Mouse (Mus musculus) stomach, embryonic 14.5 days (tissue): ENCODE measurements around the gene Gba. TPM values are rescaled to one million over a fixed set of nuclear protein-coding genes. Genes with fewer than 3 reads are reported as not detected.

Source experiments
- ATAC-seq: fragments of 200-750 bp; cut with Nextera tagmentation; 2 replicates; pipeline ENCODE4 v1.8.0; 2017; ENCODE audit warnings: low read depth, moderate TSS enrichment; ENCODE audit not compliant: insufficient number of reproducible peaks, insufficient read depth, low FRiP score
- H3K27ac ChIP-seq: fragments of 300-500 bp; sonication (generic); 2 replicates; pipeline ENCODE4 v1.5.1; 2014; ENCODE audit warnings: mild to moderate bottlenecking, low read length, moderate library complexity, mixed read lengths
- H3K27me3 ChIP-seq: fragments of 300-500 bp; sonication (generic); 2 replicates; pipeline ENCODE4 v1.6.1; 2014; ENCODE audit warnings: low read length, control low read depth, mixed read lengths; ENCODE audit not compliant: control insufficient read depth, insufficient read depth
- H3K36me3 ChIP-seq: fragments of 300-500 bp; sonication (generic); 2 replicates; pipeline ENCODE4 v1.6.1; 2014; ENCODE audit warnings: mild to moderate bottlenecking, control low read depth, low read length, moderate library complexity, mixed read lengths; ENCODE audit not compliant: control insufficient read depth, insufficient read depth
- H3K4me1 ChIP-seq: fragments of 300-500 bp; sonication (generic); 2 replicates; pipeline ENCODE4 v1.6.1; 2014; ENCODE audit warnings: low read length, control low read depth, mixed read lengths; ENCODE audit not compliant: control insufficient read depth, insufficient read depth
- H3K4me2 ChIP-seq: fragments of 300-500 bp; sonication (generic); replicated peaks from 2 replicates; pipeline ENCODE4 v1.6.1; 2014; ENCODE audit warnings: low read depth, low read length, control low read depth
- H3K4me3 ChIP-seq: fragments of 300-500 bp; sonication (generic); 2 replicates; pipeline ENCODE4 v1.5.1; 2014; ENCODE audit warnings: low read depth, low read length, control low read depth
- H3K9ac ChIP-seq: fragments of 300-500 bp; sonication (generic); replicated peaks from 2 replicates; pipeline ENCODE4 v1.6.1; 2014; ENCODE audit warnings: low read depth, mild to moderate bottlenecking, control low read depth, low read length, moderate library complexity, mixed read lengths
- H3K9me3 ChIP-seq: fragments of 300-500 bp; sonication (generic); 2 replicates; pipeline ENCODE4 v1.6.1; 2016; ENCODE audit warnings: low read depth, low read length, control low read depth; ENCODE audit not compliant: control insufficient read depth
- WGBS: fragments of 180-500 bp; shearing (Covaris S2); extraction: QIAGEN DNeasy Blood & Tissue Kit; methylation state at CpG from one replicate; pipeline ENCODE4 v1.1.7; 2014; 5-methylcytosine and 5-hydroxymethylcytosine counted together
- polyA plus RNA-seq: library from polyadenylated mRNA; unstranded; fragments of >200 nt; fragmentation: Nextera tagmentation; extraction: Ambion mirVana; gene quantifications from 2 replicates; pipeline ENCODE4 v1.2.1, GENCODE M21; 2014

Gene Gba
- polyA plus RNA-seq, 1 experiment from 2014 or later, result 37.0 TPM

GRCm38 (mm10) chr3:89230561-89230960 is 27.8 kb downstream of the Gba start:
- Histone ChIP-seq H3K9ac (no peak overlapping the region), H3K4me2 (peak overlapping the region; percentile 25; the same call in 1 of the 2 replicates), H3K4me3 (no peak overlapping the region)

DNA sequence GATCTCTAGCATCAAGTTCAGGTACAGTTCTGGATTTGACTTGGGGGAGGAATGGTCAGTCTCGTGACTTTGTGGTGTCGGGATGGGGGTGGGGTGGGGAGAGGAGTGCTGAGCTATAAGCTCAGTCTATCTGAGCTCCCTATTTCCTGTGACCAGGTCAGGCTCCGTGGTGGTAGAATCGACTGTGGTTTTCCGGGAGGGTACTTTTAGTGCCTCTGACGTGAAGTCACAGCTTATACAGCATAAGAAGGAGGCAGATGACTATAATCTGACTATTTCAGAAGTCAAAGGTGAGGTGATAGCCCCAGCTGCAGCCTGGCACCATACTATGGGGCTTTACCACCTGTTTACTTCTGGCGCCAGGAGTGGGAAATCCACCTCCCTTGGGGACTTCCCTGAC is 28.6 kb downstream of the Gba start:
- peak overlapping the region; percentile 1; the same call in 1 of the 2 replicates for H3K4me3 ChIP-seq
- H3K4me2 ChIP-seq, result peak overlapping the region; percentile 25
- H3K36me3 ChIP-seq, result no peaks in the 10 kb centered on the region
- H3K27me3 ChIP-seq, result no peaks in the 10 kb centered on the region
- no peak overlapping the region for H3K27ac ChIP-seq
- WGBS, result 60% methylated on average over 7 of the region's 7 CpGs
- H3K9me3 ChIP-seq, result no peaks in the 10 kb centered on the region
- ATAC-seq, result no peak
- H3K4me1 ChIP-seq, result peaks cover 13% of the 10 kb centered on the region
- no peak overlapping the region for H3K9ac ChIP-seq

More at GRCm38 (mm10) chr3:89230561-89230960, 27.8 kb downstream of the Gba start:
- Histone ChIP-seq H3K36me3 (no peaks in the 10 kb centered on the region), H3K27me3 (no peaks in the 10 kb centered on the region), H3K27ac (no peak overlapping the region), H3K9me3 (no peaks in the 10 kb centered on the region), H3K4me1 (peaks cover 19% of the 10 kb centered on the region)
- no peak for ATAC-seq
- 81% methylated on average over 2 of the region's 2 CpGs for WGBS

DNA sequence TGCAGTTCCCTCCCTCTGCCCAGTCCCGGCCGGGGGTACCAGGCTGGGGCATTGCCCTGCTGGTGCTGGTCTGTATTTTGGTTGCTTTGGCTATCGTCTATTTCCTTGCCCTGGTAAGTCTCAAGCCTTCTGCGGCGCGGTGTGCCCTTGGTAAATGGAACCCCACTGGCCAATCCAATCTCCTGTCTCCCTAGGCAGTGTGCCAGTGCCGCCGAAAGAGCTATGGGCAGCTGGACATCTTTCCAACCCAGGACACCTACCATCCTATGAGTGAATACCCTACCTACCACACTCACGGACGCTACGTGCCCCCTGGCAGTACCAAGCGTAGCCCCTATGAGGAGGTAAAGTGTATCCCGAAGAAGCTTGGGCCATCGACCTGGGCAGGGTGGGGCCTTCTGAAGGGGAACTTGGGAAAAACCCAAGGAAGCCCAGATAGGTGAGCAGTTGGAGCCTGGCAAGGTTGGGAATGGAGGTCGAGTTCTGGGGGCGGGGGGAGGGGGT is 29.1 kb downstream of the Gba start:
- no peaks in the 10 kb centered on the region for H3K27me3 ChIP-seq
- H3K4me2 ChIP-seq, result peak overlapping the region; percentile 25
- no peak overlapping the region for H3K27ac ChIP-seq
- no peaks in the 10 kb centered on the region for H3K36me3 ChIP-seq
- ATAC-seq, result no peak
- H3K4me3 ChIP-seq, result peak overlapping the region; percentile 1; the same call in 1 of the 2 replicates
- H3K4me1 ChIP-seq, result peaks cover 8% of the 10 kb centered on the region; the same call in 1 of the 2 replicates
- no peak overlapping the region for H3K9ac ChIP-seq
- 73% methylated on average over 16 of the region's 16 CpGs for WGBS
- H3K9me3 ChIP-seq, result no peaks in the 10 kb centered on the region

DNA sequence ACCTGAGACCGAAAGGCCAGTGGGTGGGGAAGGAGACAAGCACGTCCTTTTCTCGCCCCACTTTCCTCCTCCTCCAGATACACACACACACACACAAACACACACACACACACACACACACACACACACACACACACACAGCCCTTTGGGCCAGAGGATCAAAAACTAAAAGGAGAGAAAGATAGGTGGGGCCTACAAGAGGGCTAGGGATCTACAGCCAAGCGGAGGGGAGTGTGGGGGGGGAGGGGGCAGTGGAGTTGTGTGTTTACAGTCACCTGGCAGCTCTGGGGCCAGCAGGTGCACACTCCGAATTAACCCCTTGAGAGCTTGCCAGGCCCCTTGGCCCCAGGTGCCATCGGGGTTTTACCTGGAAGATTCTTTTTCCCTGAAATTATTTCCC is 29.9 kb downstream of the Gba start:
- H3K4me2 ChIP-seq, result no peak overlapping the region
- H3K27ac ChIP-seq, result peak overlapping the region; percentile 70; the same call in 1 of the 2 replicates
- H3K27me3 ChIP-seq, result no peaks in the 10 kb centered on the region
- H3K36me3 ChIP-seq, result no peaks in the 10 kb centered on the region
- no peaks in the 10 kb centered on the region for H3K9me3 ChIP-seq
- H3K4me3 ChIP-seq, result no peak overlapping the region
- peaks cover 4% of the 10 kb centered on the region; the same call in 1 of the 2 replicates for H3K4me1 ChIP-seq
- no peak overlapping the region for H3K9ac ChIP-seq
- WGBS, result 52% methylated on average over 6 of the region's 6 CpGs
- peak; percentile 25; the same call in 1 of the 2 replicates for ATAC-seq

DNA sequence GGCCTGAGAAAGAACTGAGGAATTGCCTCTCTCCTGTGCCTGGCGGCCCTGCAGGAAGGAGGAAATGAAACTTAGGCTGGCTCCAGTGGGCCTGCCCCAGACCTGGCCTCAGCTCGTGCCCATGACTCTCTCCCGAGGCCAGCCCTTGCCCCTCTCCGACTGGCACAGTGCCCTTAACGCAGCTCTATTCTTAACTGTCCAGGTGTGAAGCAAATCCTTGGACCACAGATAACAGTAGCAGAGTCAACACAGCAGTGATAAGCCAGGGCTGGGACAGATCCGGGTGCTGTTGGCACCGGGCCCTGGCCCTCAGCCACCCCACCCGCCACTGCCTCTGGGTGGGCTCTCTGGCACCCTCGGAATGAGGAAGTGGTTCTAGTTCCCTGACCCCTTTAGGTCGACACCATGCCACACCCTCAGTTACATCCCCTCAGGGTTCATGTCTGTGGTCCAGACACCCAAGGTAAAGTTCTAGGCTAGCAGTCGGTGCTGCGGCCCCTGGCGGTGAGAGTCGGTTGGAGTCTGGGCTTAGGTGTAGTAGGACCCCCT is 30.9 kb downstream of the Gba start:
- Histone ChIP-seq H3K4me1 (no peaks in the 10 kb centered on the region; the same call in 1 of the 2 replicates), H3K9ac (no peak overlapping the region), H3K27ac (peak overlapping the region; percentile 70; the same call in 1 of the 2 replicates), H3K36me3 (no peaks in the 10 kb centered on the region), H3K4me2 (no peak overlapping the region), H3K9me3 (no peaks in the 10 kb centered on the region), H3K4me3 (no peak overlapping the region), H3K27me3 (no peaks in the 10 kb centered on the region)
- ATAC-seq, result peak; percentile 62
- 67% methylated on average over 14 of the region's 14 CpGs for WGBS

GRCm38 (mm10) chr3:89236516-89236915 is 33.8 kb downstream of the Gba start:
- WGBS, result 87% methylated on average over 10 of the region's 10 CpGs
- no peaks in the 10 kb centered on the region; the same call in 1 of the 2 replicates for H3K4me1 ChIP-seq
- H3K36me3 ChIP-seq, result no peaks in the 10 kb centered on the region
- H3K27me3 ChIP-seq, result no peaks in the 10 kb centered on the region
- ATAC-seq, result no peak
- no peak overlapping the region for H3K27ac ChIP-seq
- no peak overlapping the region for H3K9ac ChIP-seq
- H3K4me2 ChIP-seq, result no peak overlapping the region
- no peaks in the 10 kb centered on the region for H3K9me3 ChIP-seq
- H3K4me3 ChIP-seq, result no peak overlapping the region

- H3K9ac ChIP-seq, result no peak overlapping the region
- no peaks in the 10 kb centered on the region for H3K36me3 ChIP-seq
- H3K4me2 ChIP-seq, result no peak overlapping the region
- H3K27me3 ChIP-seq, result no peaks in the 10 kb centered on the region
- no peak overlapping the region for H3K4me3 ChIP-seq
- 93% methylated on average over 21 of the region's 21 CpGs for WGBS
- no peaks in the 10 kb centered on the region for H3K9me3 ChIP-seq
- no peak overlapping the region for H3K27ac ChIP-seq
- no peak for ATAC-seq
- H3K4me1 ChIP-seq, result no peaks in the 10 kb centered on the region; the same call in 1 of the 2 replicates
Measured at GRCm38 (mm10) chr3:89237682-89238081, 35.0 kb downstream of the Gba start.

- Histone ChIP-seq H3K4me1 (no peaks in the 10 kb centered on the region; the same call in 1 of the 2 replicates), H3K27ac (no peak overlapping the region), H3K9me3 (no peaks in the 10 kb centered on the region), H3K4me3 (no peak overlapping the region), H3K27me3 (no peaks in the 10 kb centered on the region), H3K9ac (no peak overlapping the region), H3K4me2 (no peak overlapping the region), H3K36me3 (no peaks in the 10 kb centered on the region)
- ATAC-seq, result no peak
- 47% methylated on average over 11 of the region's 12 CpGs for WGBS
Measured at GRCm38 (mm10) chr3:89238494-89238893, 35.8 kb downstream of the Gba start.
